Mouse (Mus musculus): ENCODE measurements around the gene Zmym3. TPM values are rescaled to one million over a fixed set of nuclear protein-coding genes. Genes with fewer than 3 reads are reported as not detected.

Zmym3 gene
- polyA plus RNA-seq, 1 experiment from 2014 or later, result 12.2 TPM

DNA sequence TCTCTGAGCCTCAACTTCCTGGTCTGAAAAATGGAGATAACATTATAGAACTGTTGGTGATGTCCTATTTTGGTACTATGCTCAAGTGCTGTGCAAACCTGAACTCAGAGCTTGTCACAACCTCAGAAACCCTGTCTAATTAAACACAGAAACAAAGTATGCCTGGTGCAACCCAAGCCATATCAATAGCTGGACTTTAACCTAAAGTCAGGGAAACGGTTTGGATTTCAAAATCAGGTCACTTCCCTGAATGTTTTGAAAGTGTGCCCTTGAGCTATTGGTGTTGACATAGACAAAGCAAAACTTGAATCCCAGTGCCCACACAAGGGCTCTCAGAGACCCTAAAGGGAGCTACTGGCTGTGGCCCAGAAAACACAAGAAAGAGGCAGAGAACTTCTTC, 40.9 kb downstream of the Zmym3 start:
- H3K9ac ChIP-seq (ENCODE audit: low read length), result no peak overlapping the region
- H3K27ac ChIP-seq (replicated peaks), result no peak overlapping the region
- H3K4me1 ChIP-seq (replicated peaks; ENCODE audit: control insufficient read depth, insufficient read depth), result no peaks in the 10 kb centered on the region
- ATAC-seq (ENCODE audit: low FRiP score, low TSS enrichment), result no peak
- H3K4me2 ChIP-seq (replicated peaks; ENCODE audit: low read depth), result no peak overlapping the region
- H3K9me3 ChIP-seq (ENCODE audit: control insufficient read depth, low read length), result no peaks in the 10 kb centered on the region
- no peak for DNase-seq (ENCODE audit: low spot score)
- WGBS, result 71% methylated on average over 1 of the region's 1 CpGs
- no peak overlapping the region for H3K4me3 ChIP-seq (ENCODE audit: low read depth, low read length)
- H3K36me3 ChIP-seq (ENCODE audit: control insufficient read depth, insufficient read depth, low read length), result no peaks in the 10 kb centered on the region
- H3K27me3 ChIP-seq (ENCODE audit: control insufficient read depth, insufficient read depth, low read length), result no peaks in the 10 kb centered on the region
- TF ChIP-seq CTCF (IDR thresholded peaks at IDR 0.05; ENCODE audit: low read depth), result no peak
- TF ChIP-seq EP300 (optimal IDR thresholded peaks at IDR 0.05), result no peak

DNA sequence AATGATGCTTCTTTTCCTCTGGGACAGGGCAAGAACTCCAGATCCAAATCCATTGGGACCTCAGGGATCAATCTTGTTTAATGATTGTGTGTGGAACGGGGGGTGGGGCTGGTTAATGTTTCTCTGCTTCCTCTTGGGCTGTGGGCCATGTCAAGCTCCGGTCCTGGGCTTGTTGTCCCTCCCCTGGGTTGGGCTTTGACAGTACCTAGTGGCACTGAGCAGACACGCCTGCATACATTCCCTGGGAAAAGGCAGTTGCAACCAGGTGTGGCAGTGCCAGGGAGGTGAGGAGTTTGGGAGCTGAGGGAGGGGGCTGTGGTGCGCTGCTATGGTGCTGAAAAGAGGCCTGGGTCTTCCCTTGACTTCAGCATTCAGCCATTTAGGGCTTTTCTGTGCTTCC, 43.6 kb downstream of the Zmym3 start:
- Histone ChIP-seq H3K9me3 (ENCODE audit: control insufficient read depth, low read length) (no peaks in the 10 kb centered on the region), H3K4me3 (ENCODE audit: low read depth, low read length) (no peak overlapping the region), H3K27me3 (ENCODE audit: control insufficient read depth, insufficient read depth, low read length) (no peaks in the 10 kb centered on the region), H3K4me1 (replicated peaks; ENCODE audit: control insufficient read depth, insufficient read depth) (no peaks in the 10 kb centered on the region), H3K4me2 (replicated peaks; ENCODE audit: low read depth) (0 out of 2 replicates have a peak overlapping the region, but pooled peaks have one; percentile 17), H3K9ac (ENCODE audit: low read length) (no peak overlapping the region), H3K36me3 (ENCODE audit: control insufficient read depth, insufficient read depth, low read length) (no peaks in the 10 kb centered on the region), H3K27ac (replicated peaks) (peak overlapping the region; percentile 45; the same call in 1 of the 2 replicates)
- DNase-seq (ENCODE audit: low spot score), result peak; percentile 76
- WGBS, result 48% methylated on average over 4 of the region's 4 CpGs
- ATAC-seq (ENCODE audit: low FRiP score, low TSS enrichment), result peak; percentile 88
- TF ChIP-seq CTCF (IDR thresholded peaks at IDR 0.05; ENCODE audit: low read depth) (no peak), EP300 (optimal IDR thresholded peaks at IDR 0.05) (no peak)

DNA sequence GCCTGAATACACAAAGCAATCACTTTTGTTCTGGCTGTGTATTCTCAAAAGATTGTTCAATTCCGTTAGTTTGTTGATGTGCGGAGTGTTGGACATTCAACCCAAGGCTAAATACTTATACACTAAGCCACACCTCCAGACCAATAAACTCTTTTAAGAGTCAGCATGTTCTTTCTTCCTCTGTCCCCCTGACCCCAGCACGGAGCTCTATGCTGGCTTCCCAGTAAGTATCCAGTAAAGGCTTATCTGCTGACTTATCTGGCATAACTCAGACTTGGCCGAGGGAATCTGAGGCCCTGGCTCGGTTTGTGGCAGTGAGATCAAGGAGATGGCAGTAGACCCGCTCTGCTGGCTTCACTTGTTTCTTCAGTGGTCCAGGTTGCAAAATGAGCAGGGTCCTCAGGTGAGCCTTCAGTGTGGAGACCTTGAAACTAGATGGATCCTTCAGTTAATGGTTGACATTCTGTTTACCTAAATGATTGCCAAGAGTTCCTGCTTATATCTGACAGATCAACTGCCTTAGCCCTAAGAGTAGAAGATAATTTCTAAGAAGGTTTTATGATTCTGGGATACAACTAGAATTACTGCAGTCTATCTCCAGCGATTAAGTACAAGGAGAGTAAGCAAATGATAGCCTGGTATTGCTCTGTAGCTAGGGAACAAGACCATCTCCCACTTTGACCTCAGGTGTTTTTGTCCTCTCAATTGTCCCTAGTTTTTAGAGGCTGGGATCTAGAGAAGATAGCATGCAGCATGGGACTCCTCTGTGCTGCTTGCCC, 44.3 kb downstream of the Zmym3 start, which contains the start of gene Gjb1:
TSS of gene Gjb1 (plus strand) at position 189 of the 779 bp plus-strand sequence.
- Histone ChIP-seq H3K27me3 (ENCODE audit: control insufficient read depth, insufficient read depth, low read length) (no peaks in the 10 kb centered on the region), H3K27ac (replicated peaks) (0 out of 2 replicates have a peak within 1 kb of the TSS, but pooled peaks have one; percentile 35), H3K36me3 (ENCODE audit: control insufficient read depth, insufficient read depth, low read length) (no peaks in the 10 kb centered on the region), H3K4me3 (ENCODE audit: low read depth, low read length) (no peak within 1 kb of the TSS), H3K4me2 (replicated peaks; ENCODE audit: low read depth) (no peak within 1 kb of the TSS), H3K4me1 (replicated peaks; ENCODE audit: control insufficient read depth, insufficient read depth) (no peaks in the 10 kb centered on the region), H3K9me3 (ENCODE audit: control insufficient read depth, low read length) (no peaks in the 10 kb centered on the region), H3K9ac (ENCODE audit: low read length) (no peak within 1 kb of the TSS)
- ATAC-seq (ENCODE audit: low FRiP score, low TSS enrichment) (no peak), DNase-seq (ENCODE audit: low spot score) (no peak)
- WGBS, result 69% methylated on average over 7 of the region's 7 CpGs
- TF ChIP-seq CTCF (IDR thresholded peaks at IDR 0.05; ENCODE audit: low read depth), result no peak
- TF ChIP-seq EP300 (optimal IDR thresholded peaks at IDR 0.05), result no peak

DNA sequence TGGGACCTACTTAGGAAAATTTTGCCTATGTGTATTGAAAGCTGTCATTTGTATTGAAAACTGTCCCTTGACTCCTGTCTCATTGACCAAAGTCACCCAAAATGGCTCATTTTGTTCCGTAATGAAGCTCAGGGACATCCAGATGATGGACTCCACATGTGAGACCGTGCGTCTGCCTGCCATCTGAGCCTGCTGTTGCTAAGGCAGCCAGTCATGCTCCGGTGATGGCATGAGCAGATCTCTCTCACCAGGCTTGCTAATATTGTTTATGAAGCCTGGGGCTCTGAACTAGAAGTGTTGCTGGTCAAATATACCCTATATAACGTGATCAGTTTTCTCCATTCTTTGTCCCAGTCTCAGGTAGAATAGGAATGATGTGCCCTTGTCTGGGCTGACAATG, 47.7 kb downstream of the Zmym3 start:
- no peak overlapping the region for H3K9ac ChIP-seq (ENCODE audit: low read length)
- no peaks in the 10 kb centered on the region for H3K4me1 ChIP-seq (replicated peaks; ENCODE audit: control insufficient read depth, insufficient read depth)
- no peaks in the 10 kb centered on the region for H3K27me3 ChIP-seq (ENCODE audit: control insufficient read depth, insufficient read depth, low read length)
- no peak for ATAC-seq (ENCODE audit: low FRiP score, low TSS enrichment)
- no peak overlapping the region for H3K27ac ChIP-seq (replicated peaks)
- no peak overlapping the region for H3K4me3 ChIP-seq (ENCODE audit: low read depth, low read length)
- no peaks in the 10 kb centered on the region for H3K36me3 ChIP-seq (ENCODE audit: control insufficient read depth, insufficient read depth, low read length)
- no peak overlapping the region for H3K4me2 ChIP-seq (replicated peaks; ENCODE audit: low read depth)
- TF ChIP-seq CTCF (IDR thresholded peaks at IDR 0.05; ENCODE audit: low read depth) (no peak), EP300 (optimal IDR thresholded peaks at IDR 0.05) (no peak)
- H3K9me3 ChIP-seq (ENCODE audit: control insufficient read depth, low read length), result no peaks in the 10 kb centered on the region
- 72% methylated on average over 5 of the region's 5 CpGs for WGBS
- no peak for DNase-seq (ENCODE audit: low spot score)

DNA sequence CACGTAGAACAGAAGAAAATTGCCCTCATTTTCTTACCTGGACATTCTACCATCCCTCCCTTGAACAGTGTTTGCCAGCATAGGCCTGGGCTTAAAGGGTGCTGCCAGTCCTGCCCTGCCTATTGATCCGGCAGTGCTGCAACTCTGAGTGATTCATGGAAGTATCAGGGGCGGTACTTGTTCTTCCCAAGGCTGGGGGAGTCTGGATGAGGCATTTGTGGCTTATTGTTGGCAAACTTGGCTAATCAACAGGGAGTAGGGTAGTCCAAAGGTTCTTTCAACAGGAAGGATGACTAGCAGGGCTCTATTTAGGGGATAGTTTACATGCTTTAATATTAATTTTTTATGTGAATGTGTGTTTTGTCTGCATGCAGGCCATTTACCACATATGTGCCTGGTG, 50.1 kb downstream of the Zmym3 start:
- DNase-seq (ENCODE audit: low spot score) (no peak), ATAC-seq (ENCODE audit: low FRiP score, low TSS enrichment) (peak; percentile 66)
- Histone ChIP-seq H3K4me2 (replicated peaks; ENCODE audit: low read depth) (no peak overlapping the region), H3K27ac (replicated peaks) (no peak overlapping the region), H3K9ac (ENCODE audit: low read length) (no peak overlapping the region), H3K9me3 (ENCODE audit: control insufficient read depth, low read length) (no peaks in the 10 kb centered on the region), H3K4me1 (replicated peaks; ENCODE audit: control insufficient read depth, insufficient read depth) (no peaks in the 10 kb centered on the region), H3K27me3 (ENCODE audit: control insufficient read depth, insufficient read depth, low read length) (no peaks in the 10 kb centered on the region), H3K4me3 (ENCODE audit: low read depth, low read length) (no peak overlapping the region), H3K36me3 (ENCODE audit: control insufficient read depth, insufficient read depth, low read length) (no peaks in the 10 kb centered on the region)
- WGBS, result 64% methylated on average over 3 of the region's 3 CpGs
- TF ChIP-seq EP300 (optimal IDR thresholded peaks at IDR 0.05), result no peak
- no peak for TF ChIP-seq CTCF (IDR thresholded peaks at IDR 0.05; ENCODE audit: low read depth)

DNA sequence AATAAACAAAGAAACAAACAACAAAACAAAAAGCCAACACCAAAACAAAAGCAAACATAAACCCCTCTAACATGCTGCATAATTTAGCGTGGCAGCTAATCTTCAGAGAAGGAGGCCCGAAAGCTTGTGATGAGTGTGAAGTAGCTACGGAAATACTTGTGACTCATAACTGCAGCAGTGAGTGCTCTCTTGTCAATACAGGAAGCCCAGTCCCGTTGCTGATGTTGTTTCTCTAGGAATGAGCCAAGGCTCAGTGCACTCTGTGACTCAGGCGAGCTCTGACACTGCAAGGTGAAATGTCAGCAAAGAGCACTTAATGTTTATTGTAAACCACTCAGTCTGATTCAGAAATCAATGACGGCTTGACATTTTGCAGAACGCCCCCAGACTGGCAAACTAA, 51.6 kb downstream of the Zmym3 start:
- Histone ChIP-seq H3K9me3 (ENCODE audit: control insufficient read depth, low read length) (no peaks in the 10 kb centered on the region), H3K27me3 (ENCODE audit: control insufficient read depth, insufficient read depth, low read length) (no peaks in the 10 kb centered on the region), H3K4me3 (ENCODE audit: low read depth, low read length) (no peak overlapping the region), H3K4me2 (replicated peaks; ENCODE audit: low read depth) (no peak overlapping the region), H3K4me1 (replicated peaks; ENCODE audit: control insufficient read depth, insufficient read depth) (no peaks in the 10 kb centered on the region), H3K27ac (replicated peaks) (no peak overlapping the region), H3K36me3 (ENCODE audit: control insufficient read depth, insufficient read depth, low read length) (no peaks in the 10 kb centered on the region), H3K9ac (ENCODE audit: low read length) (no peak overlapping the region)
- no peak for TF ChIP-seq CTCF (IDR thresholded peaks at IDR 0.05; ENCODE audit: low read depth)
- TF ChIP-seq EP300 (optimal IDR thresholded peaks at IDR 0.05), result no peak
- WGBS, result 42% methylated on average over 7 of the region's 7 CpGs
- DNase-seq (ENCODE audit: low spot score) (peak; percentile 37), ATAC-seq (ENCODE audit: low FRiP score, low TSS enrichment) (peak; percentile 87)

All from stomach, postnatal 0 days (tissue).